Mouse (Mus musculus): ENCODE data around the gene Gata3. TPM values are rescaled to one million over a fixed set of nuclear protein-coding genes. Genes with fewer than 3 reads are reported as not detected.

The Gata3 gene
- total and polyA plus RNA-seq, 3 experiments = 0.08 to 0.63 (median 0.11) TPM

GRCm38 (mm10) chr2:9893272-9893953 lies 3.6 kb upstream of the Gata3 start:
- dilution Hi-C loops (cut with MboI; ENCODE audit: extremely low pct_ligation_motif_present, extremely low pct_unique_long_range_greater_than_20kb, low sequenced_read_pairs) = no loop called here
- TF ChIP-seq ETS1 (conservative IDR thresholded peaks at IDR 0.05; ENCODE audit: low read depth, low read length) = no peak
- Histone ChIP-seq H3K9ac (ENCODE audit: insufficient read depth, low read depth) (no peak overlapping the region), H3K4me3 (replicated peaks in 1 of 3; ENCODE audit: low read depth in 2 of 3, low read length in 2 of 3, poor library complexity in 1 of 3) (no peak overlapping the region), H3K36me3 (replicated peaks in 1 of 2; ENCODE audit: control insufficient read depth in 1 of 2, insufficient read depth in 1 of 2, low read length in 1 of 2) (no peaks in the 10 kb centered on the region), H3K9me3 (replicated peaks; ENCODE audit: low read length) (no peaks in the 10 kb centered on the region), H3K4me1 (ENCODE audit: control insufficient read depth in 1 of 2, insufficient read depth in 2 of 2) (peaks cover 3 to 9% of the 10 kb centered on the region in 2 experiments; a peak in 2 of 4 replicates), H3K4me2 (ENCODE audit: insufficient read depth, low read depth, poor library complexity, severe bottlenecking) (peak overlapping the region; percentile 40; the same call in 1 of the 2 replicates), H3K27me3 (replicated peaks) (no peaks in the 10 kb centered on the region), H3K27ac (ENCODE audit: insufficient read depth, low read depth) (no peak overlapping the region), H3K79me2 (replicated peaks; ENCODE audit: control insufficient read depth, extremely low read depth, insufficient read depth, poor library complexity, severe bottlenecking) (no peaks in the 10 kb centered on the region)
- in situ Hi-C loops (cut with MboI; ENCODE audit: low pct_ligation_motif_present, low pct_unique_long_range_greater_than_20kb, low sequenced_read_pairs) = loop anchor here (25.0 kb wide), 1 partner anchor 431 kb away; no protein-coding TSS in a partner anchor
- no peak for DNase-seq (ENCODE audit: extremely low read depth)

- Histone ChIP-seq H3K4me3 (replicated peaks in 1 of 3; ENCODE audit: low read depth in 2 of 3, low read length in 2 of 3, poor library complexity in 1 of 3) (no peak overlapping the region), H3K9ac (ENCODE audit: insufficient read depth, low read depth) (no peak overlapping the region), H3K4me2 (ENCODE audit: insufficient read depth, low read depth, poor library complexity, severe bottlenecking) (no peak overlapping the region), H3K36me3 (replicated peaks in 1 of 2; ENCODE audit: control insufficient read depth in 1 of 2, insufficient read depth in 1 of 2, low read length in 1 of 2) (no peaks in the 10 kb centered on the region), H3K27me3 (replicated peaks) (no peaks in the 10 kb centered on the region), H3K9me3 (replicated peaks; ENCODE audit: low read length) (no peaks in the 10 kb centered on the region), H3K79me2 (replicated peaks; ENCODE audit: control insufficient read depth, extremely low read depth, insufficient read depth, poor library complexity, severe bottlenecking) (no peaks in the 10 kb centered on the region), H3K27ac (ENCODE audit: insufficient read depth, low read depth) (no peak overlapping the region), H3K4me1 (ENCODE audit: control insufficient read depth in 1 of 2, insufficient read depth in 2 of 2) (peaks cover 3 to 9% of the 10 kb centered on the region in 2 experiments; a peak in 2 of 4 replicates)
- in situ Hi-C loops (cut with MboI; ENCODE audit: low pct_ligation_motif_present, low pct_unique_long_range_greater_than_20kb, low sequenced_read_pairs) (loop anchor here (25.0 kb wide), 1 partner anchor 430 kb away; no protein-coding TSS in a partner anchor), dilution Hi-C loops (cut with MboI; ENCODE audit: extremely low pct_ligation_motif_present, extremely low pct_unique_long_range_greater_than_20kb, low sequenced_read_pairs) (no loop called here)
- no peak for DNase-seq (ENCODE audit: extremely low read depth)
- no peak for TF ChIP-seq E2F4 (IDR thresholded peaks at IDR 0.05; ENCODE audit: insufficient replicate concordance, low read depth, low read length)
- TF ChIP-seq ZMIZ1 (IDR thresholded peaks at IDR 0.05; ENCODE audit: low read depth, low read length) = no peak
- TF ChIP-seq MEF2A (IDR thresholded peaks at IDR 0.05; ENCODE audit: borderline replicate concordance, low read depth, low read length) = no peak
- TF ChIP-seq MXI1 (IDR thresholded peaks at IDR 0.05; ENCODE audit: low read depth, low read length) = no peak
- no peak for TF ChIP-seq HCFC1 (IDR thresholded peaks at IDR 0.05; ENCODE audit: low read depth, low read length)
- no peak for TF ChIP-seq SMC3 (IDR thresholded peaks at IDR 0.05; ENCODE audit: low read depth, low read length)
- TF ChIP-seq PAX5 (IDR thresholded peaks at IDR 0.05; ENCODE audit: low read length) = no peak
- no peak for TF ChIP-seq NELFE (IDR thresholded peaks at IDR 0.05; ENCODE audit: low read depth, low read length)
- no peak for TF ChIP-seq EP300 (IDR thresholded peaks at IDR 0.05; ENCODE audit: low read length)
- TF ChIP-seq MAX (IDR thresholded peaks at IDR 0.05; ENCODE audit: low read length) = no peak
- no peak for TF ChIP-seq JUN (IDR thresholded peaks at IDR 0.05; ENCODE audit: insufficient read depth, low read depth, low read length)
- TF ChIP-seq NRF1 (IDR thresholded peaks at IDR 0.05; ENCODE audit: low read depth, low read length) = no peak
Measured at GRCm38 (mm10) chr2:9892541-9892940, 2.7 kb upstream of the Gata3 start.

Measured in CH12.LX (cell line).